Mouse (Mus musculus) thymus, adult 2 months (tissue): ENCODE data around the gene Triobp.

Experiments
- CTCF ChIP-seq: fragments of 200-500 bp; IDR thresholded peaks from 2 replicates; pipeline ENCODE4 v1.5.1; 2012; ENCODE audit warnings: mild to moderate bottlenecking, control low read depth, low read length, moderate library complexity, borderline replicate concordance; ENCODE audit not compliant: control insufficient read depth, poor library complexity, insufficient read depth; ENCODE audit errors: extremely low read depth
- POLR2A ChIP-seq: fragments of 200-500 bp; IDR thresholded peaks from 2 replicates; pipeline ENCODE4 v1.6.1; 2012; ENCODE audit warnings: mild to moderate bottlenecking, low read length, control low read depth, moderate library complexity; ENCODE audit not compliant: control insufficient read depth, poor library complexity, insufficient read depth; ENCODE audit errors: extremely low read depth

- no peak for TF ChIP-seq CTCF
- no peak for TF ChIP-seq POLR2A
Observed at GRCm38 (mm10) chr15:79000357-79000791, 52.9 kb downstream of the Triobp start.
